Comparison of ENCODE assay signal across 8 mouse cellular contexts in genomic region chr2:71981343-71981851, GRCm38 (mm10). TPM values are rescaled to one million over a fixed set of nuclear protein-coding genes. Genes with fewer than 3 reads are reported as not detected.
DNase-seq lines count a peak whose midpoint lies in the region; ATAC-seq and TF ChIP-seq lines count a peak whose summit lies in the region.

No protein-coding gene starts in this region.

- peak overlapping the region; percentile 100 for H3K4me2 ChIP-seq in kidney, embryonic 14.5 days (replicated peaks; ENCODE audit: low read depth, low read length)
- peak overlapping the region; percentile 97 for H3K4me2 ChIP-seq in forebrain, embryonic 13.5 days
- H3K4me2 ChIP-seq in liver, embryonic 11.5 days, result peak overlapping the region; percentile 91
- peak overlapping the region; percentile 93 for H3K4me2 ChIP-seq in stomach, postnatal 0 days (replicated peaks; ENCODE audit: low read depth)

- 0 out of 2 replicates have a peak, but pooled peaks cover 5% of the 10 kb centered on the region for H3K4me1 ChIP-seq in kidney, embryonic 14.5 days (ENCODE audit: control insufficient read depth, insufficient read depth, low read length)
- H3K4me1 ChIP-seq in forebrain, embryonic 13.5 days, result no peaks in the 10 kb centered on the region; the same call in 1 of the 2 replicates
- no peaks in the 10 kb centered on the region; the same call in 1 of the 2 replicates for H3K4me1 ChIP-seq in liver, embryonic 11.5 days (replicated peaks; ENCODE audit: control insufficient read depth, insufficient read depth, low read length)
- H3K4me1 ChIP-seq in stomach, postnatal 0 days (replicated peaks; ENCODE audit: control insufficient read depth, insufficient read depth), result no peaks in the 10 kb centered on the region

- H3K4me3 ChIP-seq in kidney, embryonic 14.5 days (ENCODE audit: low read length), result peak overlapping the region; percentile 56
- H3K4me3 ChIP-seq in forebrain, embryonic 13.5 days, result peak overlapping the region; percentile 67
- peak overlapping the region; percentile 62 for H3K4me3 ChIP-seq in liver, embryonic 11.5 days (ENCODE audit: low read depth, low read length)
- H3K4me3 ChIP-seq in stomach, postnatal 0 days (ENCODE audit: low read depth, low read length), result peak overlapping the region; percentile 48

- peaks cover 5% of the 10 kb centered on the region for H3K27me3 ChIP-seq in kidney, embryonic 14.5 days (ENCODE audit: control insufficient read depth, insufficient read depth, low read length)
- peaks cover 10% of the 10 kb centered on the region; the same call in 1 of the 2 replicates for H3K27me3 ChIP-seq in forebrain, embryonic 13.5 days
- peaks cover 29% of the 10 kb centered on the region for H3K27me3 ChIP-seq in liver, embryonic 11.5 days (replicated peaks; ENCODE audit: control insufficient read depth, insufficient read depth, low read length)
- no peaks in the 10 kb centered on the region for H3K27me3 ChIP-seq in stomach, postnatal 0 days (ENCODE audit: control insufficient read depth, insufficient read depth, low read length)

- no peaks in the 10 kb centered on the region for H3K9me3 ChIP-seq in kidney, embryonic 14.5 days (ENCODE audit: control insufficient read depth, low read length)
- H3K9me3 ChIP-seq in forebrain, embryonic 13.5 days (replicated peaks), result no peaks in the 10 kb centered on the region
- no peaks in the 10 kb centered on the region for H3K9me3 ChIP-seq in liver, embryonic 11.5 days (ENCODE audit: control insufficient read depth, low read length)
- no peaks in the 10 kb centered on the region for H3K9me3 ChIP-seq in stomach, postnatal 0 days (ENCODE audit: control insufficient read depth, low read length)

- peak overlapping the region; percentile 64 for H3K9ac ChIP-seq in kidney, embryonic 14.5 days (ENCODE audit: low read depth, low read length)
- H3K9ac ChIP-seq in forebrain, embryonic 13.5 days, result peak overlapping the region; percentile 77
- H3K9ac ChIP-seq in liver, embryonic 11.5 days (ENCODE audit: low read depth, low read length), result peak overlapping the region; percentile 53
- peak overlapping the region; percentile 68 for H3K9ac ChIP-seq in stomach, postnatal 0 days (ENCODE audit: low read length)

- no peak for DNase-seq in kidney, adult 18-20 months
- no peak for DNase-seq in liver, embryonic 11.5 days (ENCODE audit: low spot score)
- DNase-seq in stomach, postnatal 0 days (ENCODE audit: low spot score), result no peak
- DNase-seq in adipocyte (ENCODE audit: low spot score), result no peak
- no peak for DNase-seq in yolk sac, embryonic 10.5 days (ENCODE audit: low spot score)

- peak; percentile 33; the same call in 1 of the 2 replicates for ATAC-seq in kidney, embryonic 14.5 days (ENCODE audit: low FRiP score, low TSS enrichment)
- 0 out of 2 replicates have a peak, but pooled peaks have one; percentile 2 for ATAC-seq in cerebellum, adult (ENCODE audit: insufficient number of reproducible peaks, low FRiP score, low TSS enrichment)
- peak; percentile 34 for ATAC-seq in forebrain, embryonic 13.5 days
- no peak for ATAC-seq in liver, embryonic 11.5 days (replicated peaks; ENCODE audit: low FRiP score)
- ATAC-seq in stomach, postnatal 0 days (ENCODE audit: low FRiP score, low TSS enrichment), result peak; percentile 18; the same call in 1 of the 2 replicates

- H3K27ac ChIP-seq in kidney, embryonic 14.5 days (ENCODE audit: low read depth, low read length), result no peak overlapping the region
- H3K27ac ChIP-seq in forebrain, embryonic 13.5 days, result no peak overlapping the region
- H3K27ac ChIP-seq in liver, embryonic 11.5 days (ENCODE audit: low read depth, low read length), result no peak overlapping the region
- no peak overlapping the region for H3K27ac ChIP-seq in stomach, postnatal 0 days (replicated peaks)

- H3K36me3 ChIP-seq in kidney, embryonic 14.5 days (ENCODE audit: control insufficient read depth, insufficient read depth, low read length), result no peaks in the 10 kb centered on the region
- no peaks in the 10 kb centered on the region for H3K36me3 ChIP-seq in forebrain, embryonic 13.5 days (ENCODE audit: poor library complexity, severe bottlenecking)
- no peaks in the 10 kb centered on the region for H3K36me3 ChIP-seq in liver, embryonic 11.5 days (ENCODE audit: control insufficient read depth, insufficient read depth, low read length)
- H3K36me3 ChIP-seq in stomach, postnatal 0 days (ENCODE audit: control insufficient read depth, insufficient read depth, low read length), result no peaks in the 10 kb centered on the region

- TF ChIP-seq EP300 in stomach, postnatal 0 days (optimal IDR thresholded peaks at IDR 0.05), result no peak

- WGBS in kidney, embryonic 14.5 days, result 7% methylated on average over 16 of the region's 24 CpGs
- WGBS in forebrain, embryonic 13.5 days, result 6% methylated on average over 20 of the region's 24 CpGs
- 14% methylated on average over 24 of the region's 24 CpGs for WGBS in liver, embryonic 11.5 days
- 14% methylated on average over 24 of the region's 24 CpGs for WGBS in stomach, postnatal 0 days

- TF ChIP-seq CTCF in stomach, postnatal 0 days (IDR thresholded peaks at IDR 0.05; ENCODE audit: low read depth), result no peak

RNA-seq across cellular contexts. Expression of gene Rapgef4, which starts 0.4 kb away (rescaled TPM):
- polyA plus RNA-seq in kidney, embryonic 14.5 days (2014; fragmentation: Nextera tagmentation; extraction: Ambion mirVana), result 4.2 and 5.1 TPM in 2 replicates
- polyA plus RNA-seq in forebrain, embryonic 13.5 days (2015; fragmentation: Nextera tagmentation; extraction: Ambion mirVana), result 5.9 and 8.2 TPM in 2 replicates
- polyA plus RNA-seq in liver, embryonic 11.5 days (2014; fragmentation: Nextera tagmentation; extraction: Ambion mirVana), result 3.9 and 4.2 TPM in 2 replicates
- 3.5 and 3.6 TPM in 2 replicates for polyA plus RNA-seq in stomach, postnatal 0 days (2015; fragmentation: Nextera tagmentation; extraction: Ambion mirVana)
